Mouse (Mus musculus): ENCODE results near the gene Zdhhc3. TPM values are rescaled to one million over a fixed set of nuclear protein-coding genes. Genes with fewer than 3 reads are reported as not detected.

The Zdhhc3 gene
- 49.7 and 53.2 TPM in 2 replicates for polyA plus RNA-seq (2015; fragmentation: Nextera tagmentation; extraction: Ambion mirVana)

DNA sequence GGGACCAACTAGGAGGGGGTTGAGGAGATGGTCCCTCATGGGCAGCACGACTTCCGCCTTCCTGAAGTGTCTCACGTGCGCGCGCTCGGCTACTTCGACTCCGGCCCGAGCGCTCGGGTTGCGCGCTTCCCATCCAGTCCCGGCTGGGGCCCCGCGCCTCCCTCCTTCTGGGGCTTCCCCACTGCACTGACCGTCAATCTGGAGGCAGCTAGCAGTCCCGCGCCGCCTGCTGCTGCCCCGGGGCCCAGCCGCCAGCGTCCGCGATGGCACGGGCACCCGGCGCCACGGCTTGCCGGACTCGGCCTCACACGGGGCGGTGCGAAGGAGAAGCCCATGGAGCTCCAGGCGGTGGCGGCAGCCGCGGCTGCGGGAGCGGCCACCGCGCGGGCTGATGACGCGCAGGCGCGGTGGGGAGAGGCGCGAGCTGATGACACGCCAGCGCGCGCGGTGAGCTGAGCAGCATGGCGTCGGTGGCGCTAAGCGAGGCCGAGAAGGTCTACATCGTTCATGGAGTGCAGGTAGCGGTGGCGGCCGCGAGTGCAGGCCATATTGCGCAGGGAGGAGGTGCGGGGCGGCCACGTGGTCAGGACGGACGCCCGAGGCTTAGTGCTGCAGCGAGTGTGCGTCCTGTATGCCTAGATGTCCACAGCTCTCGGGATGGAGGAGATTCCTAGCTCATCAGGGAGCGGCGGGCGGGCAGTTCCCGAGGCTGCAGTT is at the start of gene Zdhhc3, which contains the start of gene Exosc7:
Gene Zdhhc3 (minus strand): TSS at position 401 of the 717 bp plus-strand sequence.
Gene Exosc7 (plus strand): TSS at position 411 of the 717 bp plus-strand sequence.
- WGBS = under 1% methylated on average over 74 of the region's 79 CpGs
- Histone ChIP-seq H3K27ac (ENCODE audit: low read length) (peak within 1 kb of the TSS; percentile 94), H3K4me2 (ENCODE audit: low read depth, low read length) (peak within 1 kb of the TSS; percentile 80), H3K4me3 (ENCODE audit: low read length) (peak within 1 kb of the TSS; percentile 96), H3K9ac (ENCODE audit: low read length) (peak within 1 kb of the TSS; percentile 97), H3K4me1 (ENCODE audit: control insufficient read depth, insufficient read depth, low read length) (peaks cover 14% of the 10 kb centered on the region), H3K27me3 (ENCODE audit: control insufficient read depth, insufficient read depth, low read length) (no peaks in the 10 kb centered on the region), H3K36me3 (ENCODE audit: control insufficient read depth, insufficient read depth) (no peaks in the 10 kb centered on the region), H3K9me3 (replicated peaks; ENCODE audit: control insufficient read depth, low read length) (no peaks in the 10 kb centered on the region)
- peak; percentile 95 for ATAC-seq (replicated peaks; ENCODE audit: extremely low read depth, insufficient read depth, low FRiP score)

DNA sequence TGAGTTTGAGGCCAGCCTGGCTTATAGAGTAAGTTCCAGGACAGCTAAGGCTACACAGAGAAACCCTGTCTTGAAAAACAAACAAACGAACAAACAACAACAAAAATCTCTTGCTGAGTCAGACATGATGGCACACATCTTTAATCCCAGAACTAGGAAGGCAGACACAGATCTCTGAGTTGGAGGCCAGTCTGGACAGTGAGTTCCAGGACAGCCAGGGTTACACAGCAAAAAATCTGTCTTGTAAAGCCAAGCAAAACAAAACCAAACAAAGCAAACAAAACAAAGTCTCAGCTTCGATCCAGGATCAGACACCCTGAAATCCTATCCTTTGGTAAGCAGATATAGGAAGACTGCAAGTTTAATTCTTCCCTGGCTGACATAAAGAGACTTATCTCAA is 48.8 kb upstream of the Zdhhc3 start:
- H3K36me3 ChIP-seq (ENCODE audit: control insufficient read depth, insufficient read depth) = no peaks in the 10 kb centered on the region
- no peaks in the 10 kb centered on the region for H3K27me3 ChIP-seq (ENCODE audit: control insufficient read depth, insufficient read depth, low read length)
- 50% methylated on average over 2 of the region's 2 CpGs for WGBS
- no peak overlapping the region for H3K4me2 ChIP-seq (ENCODE audit: low read depth, low read length)
- H3K9me3 ChIP-seq (replicated peaks; ENCODE audit: control insufficient read depth, low read length) = no peaks in the 10 kb centered on the region
- H3K4me1 ChIP-seq (ENCODE audit: control insufficient read depth, insufficient read depth, low read length) = no peaks in the 10 kb centered on the region
- H3K9ac ChIP-seq (ENCODE audit: low read length) = no peak overlapping the region
- H3K4me3 ChIP-seq (ENCODE audit: low read length) = no peak overlapping the region
- no peak for ATAC-seq (replicated peaks; ENCODE audit: extremely low read depth, insufficient read depth, low FRiP score)
- no peak overlapping the region for H3K27ac ChIP-seq (ENCODE audit: low read length)

DNA sequence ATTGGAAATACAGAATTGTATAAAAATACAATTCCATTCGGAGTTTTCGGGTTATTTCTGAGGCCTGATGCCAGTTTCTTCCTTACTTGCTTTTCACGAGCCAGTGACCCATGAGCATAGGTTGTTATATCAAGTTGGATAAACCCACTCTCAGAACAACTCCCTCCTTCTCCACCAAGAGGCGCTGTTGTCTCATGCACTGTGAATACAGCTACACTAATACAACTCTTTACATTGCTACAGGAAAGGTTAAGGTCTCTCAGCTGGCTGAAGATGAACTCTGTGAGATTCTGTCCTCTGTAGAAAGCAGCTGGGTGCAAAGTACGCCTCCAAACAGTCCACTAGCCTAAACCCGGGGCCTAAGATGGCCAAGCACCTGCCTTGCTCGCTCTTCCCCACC is 46.3 kb upstream of the Zdhhc3 start:
- ATAC-seq (replicated peaks; ENCODE audit: extremely low read depth, insufficient read depth, low FRiP score) = no peak; the same call in 1 of the 2 replicates
- no peaks in the 10 kb centered on the region for H3K27me3 ChIP-seq (ENCODE audit: control insufficient read depth, insufficient read depth, low read length)
- no peak overlapping the region for H3K4me3 ChIP-seq (ENCODE audit: low read length)
- H3K27ac ChIP-seq (ENCODE audit: low read length) = no peak overlapping the region
- H3K4me2 ChIP-seq (ENCODE audit: low read depth, low read length) = no peak overlapping the region
- H3K9me3 ChIP-seq (replicated peaks; ENCODE audit: control insufficient read depth, low read length) = no peaks in the 10 kb centered on the region
- no peak overlapping the region for H3K9ac ChIP-seq (ENCODE audit: low read length)
- no peaks in the 10 kb centered on the region for H3K4me1 ChIP-seq (ENCODE audit: control insufficient read depth, insufficient read depth, low read length)
- WGBS = 58% methylated on average over 7 of the region's 7 CpGs
- H3K36me3 ChIP-seq (ENCODE audit: control insufficient read depth, insufficient read depth) = no peaks in the 10 kb centered on the region

DNA sequence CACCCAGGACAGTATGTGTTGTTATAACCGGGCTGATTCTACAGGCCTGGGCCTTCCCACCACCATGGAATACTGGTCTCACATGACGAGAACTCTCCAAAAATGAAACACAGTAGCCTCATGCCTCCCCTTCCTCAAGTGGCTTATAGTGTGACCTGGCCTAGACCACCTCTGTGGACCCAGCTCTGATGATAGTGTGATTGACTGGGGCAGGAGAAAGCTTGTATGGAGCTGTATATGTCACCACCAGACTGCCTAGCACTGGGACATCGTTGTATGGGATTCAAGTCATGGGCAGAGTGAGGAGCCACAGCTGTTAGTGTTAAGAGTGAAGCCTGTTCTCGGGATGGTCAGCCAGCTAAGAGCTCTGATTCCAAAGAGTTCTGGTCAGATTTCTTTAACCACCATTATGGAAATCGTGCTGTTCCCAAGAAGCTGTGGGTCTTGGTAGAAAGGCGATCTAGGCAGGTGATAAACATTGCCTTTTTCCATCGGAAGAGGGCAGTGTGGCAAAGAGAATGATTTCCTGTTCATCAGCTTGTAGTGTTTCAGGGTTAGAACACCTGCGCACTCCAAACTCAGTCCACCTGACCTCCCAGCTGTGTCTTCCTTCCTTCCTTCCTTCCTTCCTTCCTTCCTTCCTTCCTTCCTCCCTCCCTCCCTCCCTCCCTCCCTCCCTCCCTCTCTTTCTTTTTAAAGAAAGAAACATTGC is 45.3 kb upstream of the Zdhhc3 start:
- Histone ChIP-seq H3K4me3 (ENCODE audit: low read length) (no peak overlapping the region), H3K9ac (ENCODE audit: low read length) (no peak overlapping the region), H3K4me1 (ENCODE audit: control insufficient read depth, insufficient read depth, low read length) (no peaks in the 10 kb centered on the region), H3K4me2 (ENCODE audit: low read depth, low read length) (no peak overlapping the region), H3K27ac (ENCODE audit: low read length) (no peak overlapping the region), H3K36me3 (ENCODE audit: control insufficient read depth, insufficient read depth) (no peaks in the 10 kb centered on the region), H3K9me3 (replicated peaks; ENCODE audit: control insufficient read depth, low read length) (no peaks in the 10 kb centered on the region), H3K27me3 (ENCODE audit: control insufficient read depth, insufficient read depth, low read length) (no peaks in the 10 kb centered on the region)
- WGBS = 54% methylated on average over 8 of the region's 8 CpGs
- ATAC-seq (replicated peaks; ENCODE audit: extremely low read depth, insufficient read depth, low FRiP score) = no peak

DNA sequence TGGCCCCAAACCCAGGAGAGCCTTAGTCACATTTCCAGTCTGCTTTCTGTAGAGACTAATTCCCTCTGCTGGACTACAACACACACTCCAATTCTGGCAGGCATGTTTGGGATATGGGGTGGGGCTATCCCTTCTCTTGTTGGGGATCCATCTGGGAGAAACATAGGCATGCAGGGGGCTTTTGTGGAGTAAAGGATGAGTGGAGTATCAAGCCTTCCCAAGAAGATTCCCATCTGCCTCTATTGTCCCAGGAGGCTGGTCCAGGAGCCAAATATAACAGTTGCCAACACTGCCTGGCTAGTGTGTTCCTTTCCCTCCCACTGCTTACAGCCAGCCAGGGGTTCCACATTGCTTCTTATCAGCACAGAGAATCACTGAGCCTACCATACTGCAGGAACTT is 44.7 kb upstream of the Zdhhc3 start:
- no peaks in the 10 kb centered on the region for H3K36me3 ChIP-seq (ENCODE audit: control insufficient read depth, insufficient read depth)
- H3K4me3 ChIP-seq (ENCODE audit: low read length) = no peak overlapping the region
- no peaks in the 10 kb centered on the region for H3K4me1 ChIP-seq (ENCODE audit: control insufficient read depth, insufficient read depth, low read length)
- H3K9ac ChIP-seq (ENCODE audit: low read length) = no peak overlapping the region
- no peak overlapping the region for H3K4me2 ChIP-seq (ENCODE audit: low read depth, low read length)
- no peak for ATAC-seq (replicated peaks; ENCODE audit: extremely low read depth, insufficient read depth, low FRiP score)
- H3K27ac ChIP-seq (ENCODE audit: low read length) = no peak overlapping the region
- no peaks in the 10 kb centered on the region for H3K9me3 ChIP-seq (replicated peaks; ENCODE audit: control insufficient read depth, low read length)
- no peaks in the 10 kb centered on the region for H3K27me3 ChIP-seq (ENCODE audit: control insufficient read depth, insufficient read depth, low read length)

DNA sequence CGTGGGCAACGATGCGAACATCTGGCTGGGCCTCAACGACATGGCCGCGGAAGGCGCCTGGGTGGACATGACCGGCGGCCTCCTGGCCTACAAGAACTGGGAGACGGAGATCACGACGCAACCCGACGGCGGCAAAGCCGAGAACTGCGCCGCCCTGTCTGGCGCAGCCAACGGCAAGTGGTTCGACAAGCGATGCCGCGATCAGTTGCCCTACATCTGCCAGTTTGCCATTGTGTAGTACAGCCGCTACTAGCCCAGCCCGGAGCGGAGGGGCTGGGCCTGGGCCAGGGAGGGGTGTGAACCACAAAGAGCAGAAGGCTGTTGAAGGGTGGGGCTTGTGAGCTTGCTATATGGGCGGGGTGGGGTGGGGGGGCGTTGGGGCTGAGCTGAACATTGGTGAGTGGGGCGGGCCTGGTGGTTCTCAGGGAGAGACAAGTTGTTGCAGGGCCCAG is 43.9 kb upstream of the Zdhhc3 start:
- ATAC-seq (replicated peaks; ENCODE audit: extremely low read depth, insufficient read depth, low FRiP score) = 0 out of 2 replicates have a peak, but pooled peaks have one; percentile 10
- H3K27ac ChIP-seq (ENCODE audit: low read length) = no peak overlapping the region
- WGBS = 39% methylated on average over 30 of the region's 30 CpGs
- no peaks in the 10 kb centered on the region for H3K4me1 ChIP-seq (ENCODE audit: control insufficient read depth, insufficient read depth, low read length)
- H3K9ac ChIP-seq (ENCODE audit: low read length) = peak overlapping the region; percentile 20; the same call in 1 of the 2 replicates
- no peaks in the 10 kb centered on the region for H3K9me3 ChIP-seq (replicated peaks; ENCODE audit: control insufficient read depth, low read length)
- peak overlapping the region; percentile 23 for H3K4me3 ChIP-seq (ENCODE audit: low read length)
- no peaks in the 10 kb centered on the region for H3K36me3 ChIP-seq (ENCODE audit: control insufficient read depth, insufficient read depth)
- no peaks in the 10 kb centered on the region for H3K27me3 ChIP-seq (ENCODE audit: control insufficient read depth, insufficient read depth, low read length)
- peak overlapping the region; percentile 50 for H3K4me2 ChIP-seq (ENCODE audit: low read depth, low read length)

DNA sequence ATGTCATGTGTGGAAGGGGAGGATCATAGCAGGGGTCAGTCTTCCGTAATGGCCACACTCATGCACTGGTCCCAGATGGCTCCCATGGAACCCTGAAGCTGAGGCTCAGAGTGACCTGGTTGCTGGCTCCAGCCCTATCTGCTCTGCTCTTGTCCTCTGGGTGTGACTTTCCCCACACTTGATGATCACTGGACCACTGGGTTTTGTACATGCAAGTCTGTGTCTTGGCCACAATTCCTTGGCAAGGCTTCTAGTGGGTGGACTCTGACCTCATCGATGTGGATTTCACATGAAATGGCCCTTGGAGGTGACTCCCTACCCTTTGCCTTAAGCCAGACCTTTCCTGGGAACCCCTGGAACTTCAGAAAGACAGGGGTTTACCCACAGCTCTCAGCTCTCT is 40.1 kb upstream of the Zdhhc3 start:
- Histone ChIP-seq H3K4me2 (ENCODE audit: low read depth, low read length) (no peak overlapping the region), H3K9ac (ENCODE audit: low read length) (no peak overlapping the region), H3K36me3 (ENCODE audit: control insufficient read depth, insufficient read depth) (no peaks in the 10 kb centered on the region), H3K27me3 (ENCODE audit: control insufficient read depth, insufficient read depth, low read length) (no peaks in the 10 kb centered on the region), H3K9me3 (replicated peaks; ENCODE audit: control insufficient read depth, low read length) (no peaks in the 10 kb centered on the region), H3K4me1 (ENCODE audit: control insufficient read depth, insufficient read depth, low read length) (no peaks in the 10 kb centered on the region), H3K4me3 (ENCODE audit: low read length) (no peak overlapping the region), H3K27ac (ENCODE audit: low read length) (no peak overlapping the region)
- ATAC-seq (replicated peaks; ENCODE audit: extremely low read depth, insufficient read depth, low FRiP score) = no peak
- 83% methylated on average over 2 of the region's 2 CpGs for WGBS

DNA sequence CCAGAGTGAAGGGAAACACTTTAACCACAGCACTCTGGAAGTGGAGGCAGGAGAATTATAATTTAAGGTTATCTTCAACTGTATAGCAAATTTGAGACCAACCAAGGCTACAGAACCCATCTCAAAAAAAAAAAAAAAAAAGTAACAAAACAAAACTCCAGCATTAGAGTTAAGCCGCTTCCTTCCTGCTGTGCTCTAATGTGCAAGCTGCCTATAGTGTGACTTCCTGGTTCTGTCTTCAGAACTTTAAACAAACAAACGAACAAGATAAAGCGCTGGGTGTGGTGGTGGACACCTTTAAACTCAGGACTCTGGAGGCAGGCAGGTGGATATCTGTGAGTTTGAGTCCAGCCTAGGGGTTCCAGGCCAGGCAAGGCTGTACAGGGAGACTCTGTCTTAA is 39.0 kb upstream of the Zdhhc3 start:
- WGBS = 56% methylated on average over 3 of the region's 3 CpGs

DNA sequence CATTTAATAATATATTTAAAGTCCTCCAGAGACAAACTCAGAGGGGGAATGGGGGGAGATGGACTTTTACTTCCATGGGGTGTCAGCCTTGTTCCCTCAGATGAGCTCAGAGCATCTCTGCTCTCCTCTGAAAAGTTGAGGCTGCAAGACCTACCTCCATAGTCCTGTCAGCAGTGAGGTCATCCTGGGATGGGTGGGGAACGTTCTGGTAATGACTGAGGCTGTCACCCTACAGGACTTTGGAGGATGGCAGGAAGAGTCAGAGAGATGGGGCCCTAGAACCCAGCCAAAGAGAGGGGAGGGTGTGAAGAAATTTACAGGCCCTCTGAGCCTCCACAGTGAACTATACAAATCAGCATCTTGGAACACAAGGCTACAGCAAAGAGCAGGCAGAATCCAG is 38.6 kb upstream of the Zdhhc3 start:
- WGBS = 32% methylated on average over 1 of the region's 1 CpGs
- Histone ChIP-seq H3K9ac (ENCODE audit: low read length) (no peak overlapping the region), H3K36me3 (ENCODE audit: control insufficient read depth, insufficient read depth) (no peaks in the 10 kb centered on the region), H3K4me1 (ENCODE audit: control insufficient read depth, insufficient read depth, low read length) (no peaks in the 10 kb centered on the region), H3K4me3 (ENCODE audit: low read length) (no peak overlapping the region), H3K9me3 (replicated peaks; ENCODE audit: control insufficient read depth, low read length) (no peaks in the 10 kb centered on the region), H3K27me3 (ENCODE audit: control insufficient read depth, insufficient read depth, low read length) (no peaks in the 10 kb centered on the region), H3K4me2 (ENCODE audit: low read depth, low read length) (no peak overlapping the region), H3K27ac (ENCODE audit: low read length) (0 out of 2 replicates have a peak overlapping the region, but pooled peaks have one; percentile 7)
- no peak for ATAC-seq (replicated peaks; ENCODE audit: extremely low read depth, insufficient read depth, low FRiP score)

More for the DNA sequence above, 39.0 kb upstream of the Zdhhc3 start:
- Histone ChIP-seq H3K36me3 (ENCODE audit: control insufficient read depth, insufficient read depth) (no peaks in the 10 kb centered on the region), H3K9ac (ENCODE audit: low read length) (no peak overlapping the region), H3K4me1 (ENCODE audit: control insufficient read depth, insufficient read depth, low read length) (no peaks in the 10 kb centered on the region), H3K27me3 (ENCODE audit: control insufficient read depth, insufficient read depth, low read length) (no peaks in the 10 kb centered on the region), H3K27ac (ENCODE audit: low read length) (no peak overlapping the region; the same call in 1 of the 2 replicates), H3K4me3 (ENCODE audit: low read length) (no peak overlapping the region), H3K9me3 (replicated peaks; ENCODE audit: control insufficient read depth, low read length) (no peaks in the 10 kb centered on the region), H3K4me2 (ENCODE audit: low read depth, low read length) (no peak overlapping the region)
- ATAC-seq (replicated peaks; ENCODE audit: extremely low read depth, insufficient read depth, low FRiP score) = no peak

All from heart, embryonic 16.5 days (tissue).